In the genomic region with DNA sequence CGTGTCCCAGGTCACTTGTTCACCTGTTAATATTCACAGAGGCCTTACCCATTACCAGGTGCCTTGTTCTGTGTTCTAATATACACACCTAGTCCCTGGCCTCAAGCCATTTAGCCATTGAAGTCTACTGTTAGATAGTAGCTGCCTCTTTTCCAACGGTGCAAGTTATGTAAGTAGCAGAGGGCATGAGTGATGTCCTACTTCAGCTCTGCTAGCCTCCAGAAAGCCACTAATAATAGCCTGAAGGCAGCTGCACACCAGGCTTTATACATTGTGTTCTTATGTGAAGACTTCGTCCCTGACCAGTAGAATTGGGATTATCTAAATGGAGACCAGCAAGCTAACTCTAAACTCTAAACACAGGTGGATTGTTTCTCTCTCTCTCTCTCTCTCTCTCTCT, we compare ENCODE assay signal across 27 mouse cellular contexts.
A peak's percentile ranks its signal among the peaks of the same experiment; 100 is the strongest.
DNase-seq lines count a peak whose midpoint lies in the region; ATAC-seq lines count a peak whose summit lies in the region.
"Had no signal": no experiment of that assay in that cellular context is flagged by ENCODE, and none has a peak within 500 bp of the region (broad histone marks: within the 10 kb centered on the region; RNA-seq: fewer than 3 reads in every experiment).

No protein-coding gene starts in this region.

- WGBS in heart, embryonic 12.5 days: 62% methylated on average over 3 of the region's 3 CpGs
- WGBS in midbrain, embryonic 11.5 days: 84% methylated on average over 3 of the region's 3 CpGs
- 84% methylated on average over 3 of the region's 3 CpGs for WGBS in midbrain, embryonic 14.5 days

- H3K36me3 ChIP-seq in heart, embryonic 12.5 days: no peaks in the 10 kb centered on the region
- H3K36me3 ChIP-seq in midbrain, embryonic 11.5 days (ENCODE audit: control insufficient read depth, insufficient read depth, low read length): no peaks in the 10 kb centered on the region
- peaks cover 15% of the 10 kb centered on the region for H3K36me3 ChIP-seq in midbrain, embryonic 14.5 days (ENCODE audit: control insufficient read depth, insufficient read depth, low read length)
- H3K36me3 ChIP-seq: embryonic facial prominence, embryonic 13.5 days; embryonic facial prominence, embryonic 15.5 days; forebrain, embryonic 12.5 days; G1E had no signal

- no peak for DNase-seq in cerebellum, adult 9-11 months
- DNase-seq in heart, adult 18-20 months: peak; percentile 7 to 11
- DNase-seq in midbrain, embryonic 11.5 days (ENCODE audit: low spot score, missing footprints): peak; percentile 14
- DNase-seq in midbrain, embryonic 14.5 days: no peak
- DNase-seq: adrenal gland, adult 8-10 months; adrenal gland, postnatal 14 days; adrenal gland, postnatal 36 days; B cell, adult 2 months; cerebellum, adult 11-12 months; cerebellum, adult 9-10 months; cerebellum, postnatal 14 days; cerebellum, postnatal 36 days; embryo, embryonic 11 days had no signal

- no peaks in the 10 kb centered on the region for H3K9me3 ChIP-seq in heart, embryonic 12.5 days (replicated peaks)
- H3K9me3 ChIP-seq in midbrain, embryonic 11.5 days (ENCODE audit: control insufficient read depth, low read length): no peaks in the 10 kb centered on the region
- no peaks in the 10 kb centered on the region for H3K9me3 ChIP-seq in midbrain, embryonic 14.5 days (ENCODE audit: control insufficient read depth, low read length)
- H3K9me3 ChIP-seq: embryonic facial prominence, embryonic 13.5 days; embryonic facial prominence, embryonic 15.5 days; forebrain, embryonic 10.5 days; forebrain, embryonic 12.5 days; G1E had no signal

- H3K9ac ChIP-seq in heart, embryonic 12.5 days: no peak overlapping the region
- no peak overlapping the region for H3K9ac ChIP-seq in midbrain, embryonic 11.5 days (ENCODE audit: low read length)
- no peak overlapping the region for H3K9ac ChIP-seq in midbrain, embryonic 14.5 days (replicated peaks; ENCODE audit: low read length)
- H3K9ac ChIP-seq: embryonic facial prominence, embryonic 13.5 days; embryonic facial prominence, embryonic 15.5 days; forebrain, embryonic 12.5 days had no signal

- no peaks in the 10 kb centered on the region for H3K27me3 ChIP-seq in heart, embryonic 12.5 days (replicated peaks)
- no peaks in the 10 kb centered on the region for H3K27me3 ChIP-seq in midbrain, embryonic 11.5 days (ENCODE audit: control insufficient read depth, insufficient read depth, low read length)
- no peaks in the 10 kb centered on the region for H3K27me3 ChIP-seq in midbrain, embryonic 14.5 days (ENCODE audit: control insufficient read depth, insufficient read depth, low read length)
- H3K27me3 ChIP-seq: CH12.LX; embryonic facial prominence, embryonic 13.5 days; embryonic facial prominence, embryonic 15.5 days; forebrain, embryonic 12.5 days; Patski had no signal

- peak; percentile 66; the same call in 1 of the 2 replicates for ATAC-seq in cerebellum, adult (ENCODE audit: insufficient number of reproducible peaks, low FRiP score, low TSS enrichment)
- ATAC-seq in heart, embryonic 12.5 days (ENCODE audit: insufficient number of reproducible peaks, low FRiP score): no peak
- no peak for ATAC-seq in midbrain, embryonic 11.5 days (ENCODE audit: low FRiP score)
- ATAC-seq in midbrain, embryonic 14.5 days (ENCODE audit: low FRiP score, low TSS enrichment): no peak
- ATAC-seq: activated CD4-positive, CD25-positive, alpha-beta regulatory T cell, adult 4 months; CD4-positive, CD25-positive, alpha-beta regulatory T cell, adult 4 months; forebrain, embryonic 14.5 days; forebrain, embryonic 16.5 days; Patski had no signal

- H3K27ac ChIP-seq in heart, embryonic 12.5 days (ENCODE audit: poor library complexity, severe bottlenecking): no peak overlapping the region
- H3K27ac ChIP-seq in midbrain, embryonic 11.5 days (ENCODE audit: low read depth, low read length): no peak overlapping the region
- H3K27ac ChIP-seq in midbrain, embryonic 14.5 days (replicated peaks; ENCODE audit: low read depth, low read length): no peak overlapping the region
- H3K27ac ChIP-seq: embryonic facial prominence, embryonic 13.5 days; embryonic facial prominence, embryonic 15.5 days; forebrain, embryonic 10.5 days; forebrain, embryonic 12.5 days had no signal

- 0 out of 2 replicates have a peak, but pooled peaks cover 2% of the 10 kb centered on the region for H3K4me1 ChIP-seq in heart, embryonic 12.5 days (replicated peaks)
- H3K4me1 ChIP-seq in midbrain, embryonic 11.5 days (ENCODE audit: control insufficient read depth, insufficient read depth, low read length): no peaks in the 10 kb centered on the region
- no peaks in the 10 kb centered on the region for H3K4me1 ChIP-seq in midbrain, embryonic 14.5 days (ENCODE audit: control insufficient read depth, insufficient read depth, low read length)
- H3K4me1 ChIP-seq: embryonic facial prominence, embryonic 13.5 days; embryonic facial prominence, embryonic 15.5 days; forebrain, embryonic 10.5 days; forebrain, embryonic 12.5 days had no signal

- H3K4me3 ChIP-seq in heart, embryonic 12.5 days: no peak overlapping the region
- no peak overlapping the region for H3K4me3 ChIP-seq in midbrain, embryonic 11.5 days (ENCODE audit: low read depth, low read length)
- no peak overlapping the region for H3K4me3 ChIP-seq in midbrain, embryonic 14.5 days (replicated peaks; ENCODE audit: low read depth, low read length)
- H3K4me3 ChIP-seq: embryonic facial prominence, embryonic 13.5 days; embryonic facial prominence, embryonic 15.5 days; erythroblast, embryonic 14.5 days; forebrain, embryonic 10.5 days; forebrain, embryonic 12.5 days had no signal

- no peak overlapping the region for H3K4me2 ChIP-seq in heart, embryonic 12.5 days
- H3K4me2 ChIP-seq in midbrain, embryonic 11.5 days: no peak overlapping the region
- H3K4me2 ChIP-seq in midbrain, embryonic 14.5 days (ENCODE audit: low read length): no peak overlapping the region
- H3K4me2 ChIP-seq: embryonic facial prominence, embryonic 13.5 days; embryonic facial prominence, embryonic 15.5 days; forebrain, embryonic 12.5 days had no signal

Comparison
In these comparisons a context has a peak if more than half of its experiments do, and no peak if none do; other contexts are left out.
1. DNase-seq: peak in heart, adult 18-20 months (2 of 2) and midbrain, embryonic 11.5 days (single experiment); none in cerebellum, adult 9-11 months (single experiment) and midbrain, embryonic 14.5 days (single experiment).